Mouse (Mus musculus): ENCODE data around the gene Nedd9. TPM values are rescaled to one million over a fixed set of nuclear protein-coding genes. Genes with fewer than 3 reads are reported as not detected.
A peak's percentile ranks its signal among the peaks of the same experiment; 100 is the strongest.

The Nedd9 gene
- polyA plus RNA-seq (2015; fragmentation: Nextera tagmentation; extraction: Ambion mirVana): 4.3 and 6.0 TPM in 2 replicates

- 18% methylated on average over 15 of the region's 15 CpGs for WGBS (ENCODE audit: insufficient replicate concordance)
- Histone ChIP-seq H3K4me3 (ENCODE audit: low read depth, low read length) (peak within 1 kb of the TSS; percentile 38), H3K27ac (ENCODE audit: low read length) (peak within 1 kb of the TSS; percentile 74), H3K27me3 (ENCODE audit: control insufficient read depth, insufficient read depth, low read depth, low read length) (no peaks in the 10 kb centered on the region), H3K4me2 (ENCODE audit: low read depth, low read length) (peak within 1 kb of the TSS; percentile 19; the same call in 1 of the 2 replicates), H3K9ac (ENCODE audit: low read depth, low read length) (no peak within 1 kb of the TSS), H3K9me3 (replicated peaks; ENCODE audit: control insufficient read depth, low read length) (no peaks in the 10 kb centered on the region), H3K36me3 (ENCODE audit: control insufficient read depth, insufficient read depth) (no peaks in the 10 kb centered on the region), H3K4me1 (ENCODE audit: control insufficient read depth, low read depth, low read length) (no peaks in the 10 kb centered on the region)
- peak; percentile 59 for ATAC-seq (ENCODE audit: low read depth)
Observed at GRCm38 (mm10) chr13:41486606-41487408, at the start of gene Nedd9. TSS of gene Nedd9 (minus strand) at chr13:41487362.

GRCm38 (mm10) chr13:41532625-41533024 is 45.5 kb upstream of the Nedd9 start:
- H3K36me3 ChIP-seq (ENCODE audit: control insufficient read depth, insufficient read depth): no peaks in the 10 kb centered on the region
- H3K4me2 ChIP-seq (ENCODE audit: low read depth, low read length): no peak overlapping the region
- H3K27me3 ChIP-seq (ENCODE audit: control insufficient read depth, insufficient read depth, low read depth, low read length): no peaks in the 10 kb centered on the region
- ATAC-seq (ENCODE audit: low read depth): no peak
- H3K4me1 ChIP-seq (ENCODE audit: control insufficient read depth, low read depth, low read length): no peaks in the 10 kb centered on the region
- no peak overlapping the region for H3K4me3 ChIP-seq (ENCODE audit: low read depth, low read length)
- no peaks in the 10 kb centered on the region for H3K9me3 ChIP-seq (replicated peaks; ENCODE audit: control insufficient read depth, low read length)
- WGBS (ENCODE audit: insufficient replicate concordance): 29% methylated on average over 5 of the region's 5 CpGs
- no peak overlapping the region for H3K27ac ChIP-seq (ENCODE audit: low read length)
- no peak overlapping the region for H3K9ac ChIP-seq (ENCODE audit: low read depth, low read length)

GRCm38 (mm10) chr13:41530326-41530725 is 43.2 kb upstream of the Nedd9 start:
- Histone ChIP-seq H3K4me3 (ENCODE audit: low read depth, low read length) (no peak overlapping the region), H3K4me2 (ENCODE audit: low read depth, low read length) (no peak overlapping the region), H3K36me3 (ENCODE audit: control insufficient read depth, insufficient read depth) (no peaks in the 10 kb centered on the region), H3K9ac (ENCODE audit: low read depth, low read length) (no peak overlapping the region), H3K4me1 (ENCODE audit: control insufficient read depth, low read depth, low read length) (no peaks in the 10 kb centered on the region), H3K9me3 (replicated peaks; ENCODE audit: control insufficient read depth, low read length) (no peaks in the 10 kb centered on the region), H3K27me3 (ENCODE audit: control insufficient read depth, insufficient read depth, low read depth, low read length) (no peaks in the 10 kb centered on the region), H3K27ac (ENCODE audit: low read length) (no peak overlapping the region)
- no peak for ATAC-seq (ENCODE audit: low read depth)

- H3K36me3 ChIP-seq (ENCODE audit: control insufficient read depth, insufficient read depth): no peaks in the 10 kb centered on the region
- H3K27me3 ChIP-seq (ENCODE audit: control insufficient read depth, insufficient read depth, low read depth, low read length): no peaks in the 10 kb centered on the region
- WGBS (ENCODE audit: insufficient replicate concordance): 80% methylated on average over 11 of the region's 11 CpGs
- no peaks in the 10 kb centered on the region for H3K9me3 ChIP-seq (replicated peaks; ENCODE audit: control insufficient read depth, low read length)
- H3K9ac ChIP-seq (ENCODE audit: low read depth, low read length): no peak overlapping the region
- ATAC-seq (ENCODE audit: low read depth): no peak
- no peaks in the 10 kb centered on the region for H3K4me1 ChIP-seq (ENCODE audit: control insufficient read depth, low read depth, low read length)
- no peak overlapping the region for H3K4me2 ChIP-seq (ENCODE audit: low read depth, low read length)
- H3K4me3 ChIP-seq (ENCODE audit: low read depth, low read length): no peak overlapping the region
- H3K27ac ChIP-seq (ENCODE audit: low read length): no peak overlapping the region
Observed at GRCm38 (mm10) chr13:41524208-41524607, 37.0 kb upstream of the Nedd9 start.

- Histone ChIP-seq H3K9me3 (replicated peaks; ENCODE audit: control insufficient read depth, low read length) (no peaks in the 10 kb centered on the region), H3K4me3 (ENCODE audit: low read depth, low read length) (no peak overlapping the region), H3K4me2 (ENCODE audit: low read depth, low read length) (no peak overlapping the region), H3K9ac (ENCODE audit: low read depth, low read length) (no peak overlapping the region), H3K27me3 (ENCODE audit: control insufficient read depth, insufficient read depth, low read depth, low read length) (no peaks in the 10 kb centered on the region), H3K4me1 (ENCODE audit: control insufficient read depth, low read depth, low read length) (no peaks in the 10 kb centered on the region), H3K36me3 (ENCODE audit: control insufficient read depth, insufficient read depth) (no peaks in the 10 kb centered on the region), H3K27ac (ENCODE audit: low read length) (no peak overlapping the region)
- WGBS (ENCODE audit: insufficient replicate concordance): 47% methylated on average over 4 of the region's 4 CpGs
- ATAC-seq (ENCODE audit: low read depth): no peak
Observed at GRCm38 (mm10) chr13:41521296-41521695, 34.1 kb upstream of the Nedd9 start.

- Histone ChIP-seq H3K4me2 (ENCODE audit: low read depth, low read length) (no peak overlapping the region), H3K9ac (ENCODE audit: low read depth, low read length) (no peak overlapping the region), H3K27me3 (ENCODE audit: control insufficient read depth, insufficient read depth, low read depth, low read length) (no peaks in the 10 kb centered on the region), H3K9me3 (replicated peaks; ENCODE audit: control insufficient read depth, low read length) (no peaks in the 10 kb centered on the region), H3K4me1 (ENCODE audit: control insufficient read depth, low read depth, low read length) (no peaks in the 10 kb centered on the region), H3K36me3 (ENCODE audit: control insufficient read depth, insufficient read depth) (no peaks in the 10 kb centered on the region), H3K27ac (ENCODE audit: low read length) (no peak overlapping the region), H3K4me3 (ENCODE audit: low read depth, low read length) (no peak overlapping the region)
- 73% methylated on average over 5 of the region's 5 CpGs for WGBS (ENCODE audit: insufficient replicate concordance)
- ATAC-seq (ENCODE audit: low read depth): no peak
Observed at GRCm38 (mm10) chr13:41520549-41521161, 33.5 kb upstream of the Nedd9 start.

- Histone ChIP-seq H3K4me1 (ENCODE audit: control insufficient read depth, low read depth, low read length) (no peaks in the 10 kb centered on the region), H3K27me3 (ENCODE audit: control insufficient read depth, insufficient read depth, low read depth, low read length) (no peaks in the 10 kb centered on the region), H3K9ac (ENCODE audit: low read depth, low read length) (no peak overlapping the region), H3K4me3 (ENCODE audit: low read depth, low read length) (no peak overlapping the region), H3K36me3 (ENCODE audit: control insufficient read depth, insufficient read depth) (no peaks in the 10 kb centered on the region), H3K9me3 (replicated peaks; ENCODE audit: control insufficient read depth, low read length) (no peaks in the 10 kb centered on the region), H3K27ac (ENCODE audit: low read length) (no peak overlapping the region), H3K4me2 (ENCODE audit: low read depth, low read length) (no peak overlapping the region)
- whole genome bisulfite sequencing (ENCODE audit: insufficient replicate concordance): 54% methylated on average over 4 of the region's 4 CpGs
- ATAC-seq (ENCODE audit: low read depth): no peak
Observed at GRCm38 (mm10) chr13:41519792-41520191, 32.6 kb upstream of the Nedd9 start.

- H3K4me3 ChIP-seq (ENCODE audit: low read depth, low read length): no peak overlapping the region
- no peaks in the 10 kb centered on the region for H3K36me3 ChIP-seq (ENCODE audit: control insufficient read depth, insufficient read depth)
- H3K4me2 ChIP-seq (ENCODE audit: low read depth, low read length): no peak overlapping the region
- no peak for ATAC-seq (ENCODE audit: low read depth)
- WGBS (ENCODE audit: insufficient replicate concordance): 54% methylated on average over 4 of the region's 4 CpGs
- no peak overlapping the region for H3K27ac ChIP-seq (ENCODE audit: low read length)
- H3K4me1 ChIP-seq (ENCODE audit: control insufficient read depth, low read depth, low read length): no peaks in the 10 kb centered on the region
- no peaks in the 10 kb centered on the region for H3K9me3 ChIP-seq (replicated peaks; ENCODE audit: control insufficient read depth, low read length)
- H3K9ac ChIP-seq (ENCODE audit: low read depth, low read length): no peak overlapping the region
- no peaks in the 10 kb centered on the region for H3K27me3 ChIP-seq (ENCODE audit: control insufficient read depth, insufficient read depth, low read depth, low read length)
Observed at GRCm38 (mm10) chr13:41517193-41517592, 30.0 kb upstream of the Nedd9 start.

DNA sequence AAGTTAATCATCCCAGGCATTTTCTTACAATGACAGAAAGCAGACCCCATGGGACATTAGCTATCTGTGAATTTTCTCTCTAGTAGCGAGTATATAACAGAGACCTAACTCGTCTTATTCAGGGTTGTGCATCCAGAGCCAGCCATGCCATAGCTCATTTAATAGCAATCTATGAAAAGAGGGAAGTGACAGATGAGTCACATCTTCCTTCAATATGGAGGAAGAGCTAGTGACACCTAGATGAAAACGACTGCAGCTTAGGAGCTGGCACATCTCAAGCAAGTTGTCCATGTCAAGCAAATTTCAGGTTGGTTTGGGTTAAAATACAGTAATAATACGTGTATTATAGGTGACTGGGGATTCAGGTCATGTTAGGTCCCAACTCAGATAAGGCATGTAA is 28.6 kb upstream of the Nedd9 start:
- Histone ChIP-seq H3K4me2 (ENCODE audit: low read depth, low read length) (no peak overlapping the region), H3K27ac (ENCODE audit: low read length) (no peak overlapping the region), H3K27me3 (ENCODE audit: control insufficient read depth, insufficient read depth, low read depth, low read length) (no peaks in the 10 kb centered on the region), H3K9me3 (replicated peaks; ENCODE audit: control insufficient read depth, low read length) (no peaks in the 10 kb centered on the region), H3K4me3 (ENCODE audit: low read depth, low read length) (no peak overlapping the region), H3K9ac (ENCODE audit: low read depth, low read length) (no peak overlapping the region), H3K4me1 (ENCODE audit: control insufficient read depth, low read depth, low read length) (no peaks in the 10 kb centered on the region), H3K36me3 (ENCODE audit: control insufficient read depth, insufficient read depth) (no peaks in the 10 kb centered on the region)
- WGBS (ENCODE audit: insufficient replicate concordance): 49% methylated on average over 4 of the region's 4 CpGs
- ATAC-seq (ENCODE audit: low read depth): no peak
